Mouse (Mus musculus) spleen, postnatal 4 days (tissue): ENCODE results near the gene Tagln2.
A peak's percentile ranks its signal among the peaks of the same experiment; 100 is the strongest.

Experiments
- DNase-seq, 2 experiments: peaks; one replicate each; pipeline ENCODE4 v3.0.0; 2022; ENCODE audit warnings: low spot score in 2 of 2

The Tagln2 gene

DNA sequence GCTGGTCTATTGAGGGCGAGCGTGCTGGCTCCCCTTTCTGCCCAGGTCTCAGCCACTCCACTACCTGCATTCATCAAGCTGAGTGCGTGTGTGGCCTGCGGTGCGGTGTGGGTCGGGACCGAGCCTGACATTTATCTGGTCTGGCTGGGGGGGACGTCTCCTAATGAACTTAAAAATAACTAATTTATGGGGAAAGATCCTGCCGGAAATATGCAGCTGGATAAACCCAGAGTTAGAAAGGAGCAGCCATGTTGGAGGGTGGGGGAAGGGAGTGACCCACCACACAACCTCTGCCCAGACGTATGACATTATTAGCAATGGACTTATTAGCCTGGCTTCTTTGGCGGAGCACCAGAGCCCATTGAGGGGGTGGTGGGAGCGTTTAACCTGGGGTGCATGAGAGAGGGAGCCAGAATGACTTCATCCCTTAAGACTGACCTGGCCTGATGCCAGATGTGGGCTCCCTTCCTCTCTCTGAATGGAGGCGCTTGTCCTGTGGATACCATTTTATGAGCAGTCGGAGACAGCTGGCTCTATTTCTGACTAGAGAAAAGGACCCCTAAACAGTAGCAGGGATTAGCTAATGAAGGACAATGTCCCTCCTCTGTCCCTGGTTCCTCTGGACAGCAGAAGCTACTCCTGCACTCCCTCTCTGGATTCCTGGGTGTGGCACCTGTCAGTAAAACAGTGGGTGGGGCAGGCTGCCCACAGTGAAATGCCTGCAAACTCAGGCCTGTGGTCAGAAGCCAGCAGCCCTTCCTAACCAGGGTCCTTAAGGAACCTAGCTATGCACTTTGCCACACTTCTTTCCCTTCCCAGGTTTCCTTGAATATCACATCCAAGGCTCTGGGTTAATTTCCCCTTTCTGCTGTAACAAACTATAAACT lies 3.5 kb downstream of the Tagln2 start:
- no peak for DNase-seq

- no peak for DNase-seq
These were observed 4.9 kb downstream of the Tagln2 start for GRCm38 (mm10) chr1:172504756-172505155.

DNA sequence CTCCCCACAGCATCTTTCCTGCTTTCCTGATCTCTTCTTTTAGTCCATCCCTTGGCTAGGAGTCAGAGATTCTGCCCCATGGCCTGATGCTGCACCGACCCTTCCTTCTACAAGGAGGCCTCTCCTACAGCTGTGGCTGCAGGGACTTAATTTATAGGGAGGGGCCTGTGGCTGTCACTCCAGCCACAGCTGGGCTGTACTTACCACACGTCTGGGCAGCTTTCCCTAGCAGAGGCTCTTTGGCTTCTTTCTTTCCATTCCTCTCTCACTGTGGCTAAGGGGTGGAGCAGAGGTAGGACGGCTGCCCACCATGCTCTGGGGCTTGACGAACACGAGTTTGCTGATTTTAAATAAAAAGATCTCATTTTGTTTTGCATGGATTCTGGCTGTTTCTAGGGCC lies 7.2 kb downstream of the Tagln2 start:
- no peak for DNase-seq

DNA sequence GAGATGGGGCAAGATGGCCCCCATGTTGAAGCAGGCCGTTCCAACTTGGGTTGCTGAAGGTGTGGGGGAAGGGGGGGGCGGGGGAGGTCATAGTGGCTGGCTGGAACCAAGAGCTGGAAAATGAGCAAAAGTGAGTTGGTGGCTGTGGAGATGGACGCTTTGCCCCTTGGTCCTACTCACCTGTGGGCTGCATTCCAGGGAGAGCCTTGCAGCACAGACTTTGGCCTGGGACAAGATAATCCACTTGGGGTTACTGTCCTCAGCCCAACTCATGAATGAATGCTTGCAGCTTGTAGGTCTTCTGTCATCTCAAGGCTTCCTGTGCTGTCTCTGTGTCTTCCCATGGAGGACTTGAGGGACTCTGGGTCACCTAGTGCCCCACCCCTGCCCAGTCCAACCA lies 7.9 kb downstream of the Tagln2 start:
- no peak for DNase-seq

DNA sequence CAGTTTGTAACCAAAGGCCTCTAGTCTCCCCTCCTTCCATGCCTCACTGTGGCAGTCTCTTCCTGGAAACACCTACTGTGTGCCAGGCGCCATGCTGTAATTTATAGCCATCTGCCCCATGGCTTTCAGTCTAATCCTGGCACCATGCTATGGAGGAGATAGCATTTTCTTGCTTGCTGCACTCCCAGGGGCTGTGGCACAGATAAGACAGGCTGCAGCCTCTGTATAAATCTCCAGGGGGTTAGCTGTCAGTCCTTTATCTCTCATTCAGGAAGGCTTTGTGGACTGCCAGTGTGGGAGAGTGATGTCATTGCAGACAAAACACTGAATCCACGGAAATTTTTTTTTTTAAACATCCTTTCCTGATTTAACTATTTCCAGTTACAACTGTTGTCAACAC lies 8.3 kb downstream of the Tagln2 start:
- DNase-seq: no peak

DNA sequence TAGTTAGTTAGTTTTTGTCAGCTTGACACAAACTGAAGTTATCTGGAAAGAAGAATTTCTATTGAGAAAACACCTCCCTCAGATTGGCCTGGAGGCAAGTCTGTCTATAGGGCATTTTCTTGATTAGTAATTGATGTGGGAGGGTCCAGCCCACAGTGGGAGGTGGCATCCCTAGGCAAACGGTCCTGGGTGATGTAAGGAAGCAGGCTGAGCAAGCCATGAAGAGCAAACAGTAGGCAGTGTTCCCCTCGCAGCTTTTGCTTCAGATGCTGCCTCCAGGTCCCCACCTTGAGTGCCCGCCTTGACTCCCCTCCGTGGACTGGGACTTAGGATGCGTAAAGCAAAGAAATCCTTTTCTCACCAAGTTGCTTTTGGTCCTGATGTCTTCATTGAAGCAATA lies 9.4 kb downstream of the Tagln2 start:
- no peak for DNase-seq

DNA sequence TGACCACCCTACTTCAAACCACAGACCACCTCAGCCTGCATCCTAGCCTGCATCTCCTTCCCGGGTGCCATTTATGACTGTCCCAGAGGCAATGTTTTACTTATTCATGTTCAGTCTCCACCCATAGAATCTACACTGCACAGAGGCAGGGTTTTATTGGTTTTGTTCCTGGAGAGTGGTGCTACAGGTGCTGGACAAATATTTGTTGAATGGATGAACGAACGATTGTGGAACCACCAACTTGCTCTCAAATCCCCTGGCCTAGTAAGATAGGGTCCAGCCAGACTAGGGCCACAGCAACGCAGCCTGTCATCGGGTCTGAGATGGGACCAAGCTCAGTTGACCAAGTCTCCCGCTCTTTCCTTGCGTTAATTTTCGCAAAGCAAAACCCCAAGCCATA lies 10.1 kb downstream of the Tagln2 start:
- DNase-seq: no peak

DNA sequence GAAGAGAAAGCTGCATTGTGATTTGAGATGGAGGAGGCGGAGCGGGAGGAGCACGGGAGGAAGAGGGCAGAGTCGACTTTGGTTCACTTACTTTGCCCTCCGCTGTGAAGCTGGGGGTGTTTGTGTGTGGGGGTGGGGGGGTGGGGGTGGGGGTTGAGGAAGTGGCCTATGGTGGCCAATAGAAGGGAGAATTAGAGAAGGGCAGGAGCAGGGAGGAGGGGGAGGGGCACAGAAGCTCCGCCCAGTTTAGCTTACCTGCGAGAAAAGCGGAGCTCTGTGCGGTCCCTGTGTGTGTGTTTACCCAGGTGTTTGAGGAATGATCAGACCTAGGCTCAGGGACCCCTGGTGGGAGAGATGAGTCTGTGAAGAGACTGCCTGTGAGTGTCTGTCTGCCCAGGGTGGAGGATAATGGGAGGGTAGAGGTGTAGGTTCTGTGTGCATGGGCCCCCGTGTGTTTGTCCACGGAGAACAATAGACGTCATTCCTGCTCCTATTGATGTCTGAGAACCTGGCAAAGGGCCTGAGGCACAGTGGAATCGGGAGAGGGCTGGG lies 10.7 kb downstream of the Tagln2 start:
- no peak for DNase-seq

DNA sequence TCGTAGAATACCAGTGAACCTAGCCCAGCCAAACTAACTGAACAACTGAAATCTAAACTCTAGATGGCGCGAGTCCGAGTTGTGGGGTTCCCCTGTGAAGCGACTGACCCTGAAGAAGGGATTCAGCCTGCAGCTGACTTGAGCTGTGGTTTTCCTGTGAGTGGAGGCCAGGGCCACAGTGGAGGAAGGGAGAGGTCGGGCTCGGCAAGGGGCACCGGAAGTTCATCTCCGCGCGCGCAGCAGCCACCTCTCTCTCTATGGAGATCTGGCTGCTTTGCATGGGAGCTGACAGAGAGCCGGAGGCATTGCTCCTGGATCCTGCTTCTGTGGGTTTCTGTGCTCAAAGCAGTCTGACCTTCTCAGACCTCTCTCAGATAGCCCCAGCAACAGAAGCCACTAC lies 13.1 kb downstream of the Tagln2 start:
- peak; percentile 67 to 81 for DNase-seq

DNA sequence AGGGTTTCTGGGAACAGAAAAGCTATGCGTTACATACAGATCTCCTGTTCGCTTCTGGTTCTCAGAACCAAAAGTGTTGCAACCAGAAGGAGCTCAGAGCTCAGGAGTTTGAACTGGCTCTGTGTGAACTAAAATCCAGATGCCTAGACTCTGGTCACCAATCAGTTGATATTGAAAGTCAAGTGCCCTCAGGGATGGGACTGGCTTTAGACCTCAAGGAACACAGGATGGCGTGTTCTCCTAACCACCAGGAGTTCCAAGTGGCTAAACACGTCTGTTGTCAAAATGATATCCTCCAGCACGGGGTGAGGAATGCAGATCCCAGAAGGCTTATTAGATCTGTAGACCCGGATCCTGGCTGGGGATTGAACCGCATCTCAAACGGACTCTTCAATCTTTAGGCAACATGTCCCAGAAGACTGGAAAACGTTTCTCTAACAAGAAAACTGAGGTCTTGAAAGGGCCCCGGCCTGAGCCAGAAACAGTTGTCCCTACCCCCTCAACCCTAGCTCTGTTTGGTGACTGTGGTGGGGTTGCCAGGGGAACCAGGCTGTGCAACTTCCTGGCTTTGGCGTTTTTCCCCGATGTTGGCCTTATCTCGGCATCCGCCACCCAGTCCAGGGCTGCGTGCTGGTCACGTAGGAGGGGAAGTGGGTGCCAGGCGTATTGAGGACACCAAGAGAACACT lies 13.8 kb downstream of the Tagln2 start:
- peak; percentile 62 to 79 for DNase-seq

- DNase-seq: no peak
These were observed 14.3 kb downstream of the Tagln2 start for GRCm38 (mm10) chr1:172514213-172514529.

GRCm38 (mm10) chr1:172514551-172515268 lies 14.9 kb downstream of the Tagln2 start:
- DNase-seq: no peak

- DNase-seq: no peak
These were observed 15.5 kb downstream of the Tagln2 start for GRCm38 (mm10) chr1:172515396-172515795.

DNA sequence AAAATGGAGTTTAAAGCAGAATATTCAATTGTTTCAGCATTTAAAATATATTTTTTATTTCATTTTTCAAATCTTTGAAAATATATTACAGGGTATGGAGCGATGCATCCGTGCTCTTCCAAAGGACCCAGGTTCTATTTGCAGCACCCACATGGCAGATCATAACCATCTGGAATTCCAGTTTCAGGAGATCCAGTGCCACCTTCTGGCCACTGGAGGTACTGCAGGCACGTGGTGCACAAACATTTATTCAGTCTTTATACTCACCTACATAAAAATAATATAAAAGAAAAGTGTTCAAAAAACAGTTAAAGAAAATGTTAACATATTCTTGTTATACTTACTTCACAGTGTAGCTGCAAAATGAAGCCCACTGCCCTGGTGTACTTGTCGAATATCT lies 18.2 kb downstream of the Tagln2 start:
- no peak for DNase-seq

- no peak for DNase-seq
These were observed 19.8 kb downstream of the Tagln2 start for GRCm38 (mm10) chr1:172519644-172520043.

GRCm38 (mm10) chr1:172520576-172521440 lies 21.0 kb downstream of the Tagln2 start, which contains the start of gene Cfap45:
TSS of gene Cfap45 (plus strand) at chr1:172520801.
- peak in 1 of 2 experiments; percentile 65 for DNase-seq

DNA sequence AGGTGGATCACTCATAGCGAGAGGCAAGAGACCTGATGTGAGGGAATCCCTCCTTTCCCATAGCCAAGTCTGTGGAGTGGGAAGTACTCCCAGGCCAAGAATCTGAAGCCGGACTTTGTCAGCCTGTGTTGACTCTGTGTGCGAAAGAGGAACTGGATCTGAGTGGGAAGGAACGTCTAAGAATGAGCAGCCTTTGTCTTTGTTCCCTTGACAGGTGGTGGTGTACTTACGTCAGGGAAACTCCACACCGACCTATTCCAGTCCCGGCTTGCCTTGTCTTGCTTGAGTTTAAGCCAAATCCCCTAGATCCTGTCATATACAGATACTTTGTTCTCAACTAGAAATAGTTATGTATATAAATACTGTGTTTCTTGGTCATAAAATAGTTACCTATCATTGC lies 22.7 kb downstream of the Tagln2 start:
- DNase-seq: no peak

- no peak for DNase-seq
These were observed 23.9 kb downstream of the Tagln2 start for GRCm38 (mm10) chr1:172523699-172524101.

DNA sequence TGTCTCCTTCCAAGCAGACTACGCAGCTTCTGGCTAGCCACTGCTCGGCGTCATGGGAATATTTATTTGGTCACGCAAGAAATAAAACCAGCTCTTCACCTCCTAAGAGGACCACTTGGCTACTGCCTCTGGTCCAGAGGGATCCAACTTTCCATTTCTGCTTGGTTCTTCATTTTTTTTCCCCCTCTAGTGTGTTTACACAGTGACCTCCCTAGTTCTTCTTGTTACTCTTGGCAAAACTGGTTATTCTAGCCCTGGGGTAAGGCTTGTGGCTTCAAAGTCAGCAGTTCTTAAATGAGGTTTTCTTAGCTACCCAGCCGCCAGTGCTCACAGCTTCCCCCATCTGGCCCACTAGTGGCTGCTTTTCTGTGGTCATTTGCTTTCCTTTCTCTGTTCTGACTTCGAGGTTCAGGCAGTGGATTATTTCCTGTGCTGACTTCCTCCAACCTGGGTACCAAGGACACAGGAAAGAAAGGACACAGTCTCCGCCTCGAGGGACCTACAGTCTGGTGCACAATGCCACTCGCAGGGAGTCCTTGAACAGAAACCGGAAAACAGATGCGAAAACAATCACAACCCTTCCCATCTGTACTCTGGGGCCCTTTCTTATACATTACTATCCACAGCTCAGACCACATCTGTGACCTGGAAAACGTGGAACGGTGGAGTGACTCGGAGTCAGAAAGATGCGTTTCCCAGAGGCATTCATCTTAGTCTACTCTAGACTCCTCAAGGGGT lies 25.3 kb downstream of the Tagln2 start:
- no peak for DNase-seq

- DNase-seq: no peak
These were observed 26.1 kb downstream of the Tagln2 start for GRCm38 (mm10) chr1:172525971-172526370.
